Comparison of ENCODE assay signal across 12 mouse cellular contexts in genomic region chr19:59463842-59464443, GRCm38 (mm10). TPM values are rescaled to one million over a fixed set of nuclear protein-coding genes. Genes with fewer than 3 reads are reported as not detected.
A peak's percentile ranks its signal among the peaks of the same experiment; 100 is the strongest.
DNase-seq lines count a peak whose midpoint lies in the region; ATAC-seq lines count a peak whose summit lies in the region.
"Had no signal": no experiment of that assay in that cellular context is flagged by ENCODE, and none has a peak within 500 bp of the region (broad histone marks: within the 10 kb centered on the region; RNA-seq: fewer than 3 reads in every experiment).

No protein-coding gene starts in this region.

- H3K4me3 ChIP-seq in neural tube, embryonic 15.5 days (replicated peaks): no peak overlapping the region
- no peak overlapping the region for H3K4me3 ChIP-seq in limb, embryonic 11.5 days (ENCODE audit: low read depth, low read length)
- H3K4me3 ChIP-seq: heart, embryonic 10.5 days; hindbrain, embryonic 15.5 days; left cerebral cortex, adult 2 months had no signal

- peaks cover 15% of the 10 kb centered on the region for H3K4me1 ChIP-seq in neural tube, embryonic 15.5 days
- peaks cover 12% of the 10 kb centered on the region for H3K4me1 ChIP-seq in limb, embryonic 11.5 days (ENCODE audit: control insufficient read depth, insufficient read depth, low read length)

- DNase-seq in neural tube, embryonic 10.5 days (ENCODE audit: extremely low spot score, low spot score): peak; percentile 41
- DNase-seq in kidney, adult 18-20 months: peak; percentile 68
- DNase-seq in limb, embryonic 11.5 days (ENCODE audit: low spot score): peak; percentile 52
- DNase-seq in retina, postnatal 1 day: peak; percentile 19
- DNase-seq in left cerebral cortex, adult 9 months (ENCODE audit: low spot score in 2 of 2): no peak
- no peak for DNase-seq in left cerebral cortex, postnatal 4 days
- DNase-seq: lung, embryonic 14.5 days had no signal

- no peaks in the 10 kb centered on the region for H3K36me3 ChIP-seq in neural tube, embryonic 15.5 days
- no peaks in the 10 kb centered on the region for H3K36me3 ChIP-seq in limb, embryonic 11.5 days (ENCODE audit: control insufficient read depth, insufficient read depth, low read length)
- H3K36me3 ChIP-seq: heart, embryonic 10.5 days; hindbrain, embryonic 15.5 days had no signal

- 1% methylated on average over 19 of the region's 19 CpGs for WGBS in neural tube, embryonic 15.5 days
- 3% methylated on average over 19 of the region's 19 CpGs for WGBS in limb, embryonic 11.5 days

- no peak overlapping the region for H3K27ac ChIP-seq in neural tube, embryonic 15.5 days (replicated peaks)
- no peak overlapping the region for H3K27ac ChIP-seq in limb, embryonic 11.5 days (replicated peaks; ENCODE audit: low read depth, low read length)
- H3K27ac ChIP-seq: heart, embryonic 10.5 days; hindbrain, embryonic 15.5 days; left cerebral cortex, adult 2 months had no signal

- H3K4me2 ChIP-seq in neural tube, embryonic 15.5 days: no peak overlapping the region
- peak overlapping the region; percentile 23 for H3K4me2 ChIP-seq in limb, embryonic 11.5 days (ENCODE audit: low read depth, severe bottlenecking)
- H3K4me2 ChIP-seq: hindbrain, embryonic 15.5 days; lung, embryonic 14.5 days had no signal

- H3K27me3 ChIP-seq in neural tube, embryonic 15.5 days (replicated peaks): peaks cover 94% of the 10 kb centered on the region
- peaks cover 77% of the 10 kb centered on the region for H3K27me3 ChIP-seq in limb, embryonic 11.5 days (ENCODE audit: control insufficient read depth, insufficient read depth, low read length)

- ATAC-seq in neural tube, embryonic 15.5 days (ENCODE audit: low FRiP score): no peak
- no peak for ATAC-seq in limb, embryonic 11.5 days (ENCODE audit: insufficient number of reproducible peaks, low FRiP score, low TSS enrichment, low read depth)
- no peak for ATAC-seq in activated CD4-positive, CD25-positive, alpha-beta regulatory T cell, adult 4 months

- intact Hi-C loops in left cerebral cortex, postnatal 4 days (cut with DNase I): no loop called here

- no peak overlapping the region for H3K9ac ChIP-seq in neural tube, embryonic 15.5 days (replicated peaks)
- H3K9ac ChIP-seq in limb, embryonic 11.5 days (ENCODE audit: low read length): no peak overlapping the region
- H3K9ac ChIP-seq: hindbrain, embryonic 15.5 days; lung, embryonic 14.5 days had no signal

- H3K9me3 ChIP-seq in neural tube, embryonic 15.5 days (replicated peaks): no peaks in the 10 kb centered on the region
- H3K9me3 ChIP-seq in limb, embryonic 11.5 days (ENCODE audit: control insufficient read depth, low read length): no peaks in the 10 kb centered on the region
- H3K9me3 ChIP-seq: heart, embryonic 10.5 days; hindbrain, embryonic 15.5 days had no signal

RNA-seq across cellular contexts. Expression of gene Emx2, which starts 5.8 kb away (rescaled TPM):
- 0.06 TPM in 1 of 2 replicates, not detected in the other for polyA plus RNA-seq in neural tube, embryonic 15.5 days (2015; fragmentation: Nextera tagmentation; extraction: Ambion mirVana)
- polyA plus RNA-seq in limb, embryonic 11.5 days (2014; fragmentation: Nextera tagmentation; extraction: Ambion mirVana): 14.0 and 15.5 TPM in 2 replicates
- polyA plus RNA-seq in activated CD4-positive, CD25-positive, alpha-beta regulatory T cell, adult 4 months (2017; shearing (Covaris generic)): not detected
- total RNA-seq in left cerebral cortex, postnatal 4 days (2021): 10 to 100 TPM in 1 of 2 experiments, 1 to 10 TPM in 1; 9.1 to 12.7 TPM
- polyA plus RNA-seq: lung, embryonic 14.5 days had no signal

Comparison
In these comparisons a context has a peak if more than half of its experiments do, and no peak if none do; other contexts are left out.
1. DNase-seq: peak in neural tube, embryonic 10.5 days (single experiment), kidney, adult 18-20 months (single experiment), limb, embryonic 11.5 days (single experiment) and retina, postnatal 1 day (single experiment); none in left cerebral cortex, adult 9 months (0 of 2) and left cerebral cortex, postnatal 4 days (single experiment).
2. RNA of gene Emx2, which starts 5.8 kb away (polyA plus RNA-seq): 14.0 to 15.5 TPM in limb, embryonic 11.5 days; 0.06 TPM in neural tube, embryonic 15.5 days and not detected in activated CD4-positive, CD25-positive, alpha-beta regulatory T cell, adult 4 months; every median in the first group is over 10 times any median in the second.